Mouse (Mus musculus): ENCODE results near the gene Dhrs3. TPM values are rescaled to one million over a fixed set of nuclear protein-coding genes. Genes with fewer than 3 reads are reported as not detected.

Dhrs3 gene
- polyA plus RNA-seq, 1 experiment = 58.7 TPM

DNA sequence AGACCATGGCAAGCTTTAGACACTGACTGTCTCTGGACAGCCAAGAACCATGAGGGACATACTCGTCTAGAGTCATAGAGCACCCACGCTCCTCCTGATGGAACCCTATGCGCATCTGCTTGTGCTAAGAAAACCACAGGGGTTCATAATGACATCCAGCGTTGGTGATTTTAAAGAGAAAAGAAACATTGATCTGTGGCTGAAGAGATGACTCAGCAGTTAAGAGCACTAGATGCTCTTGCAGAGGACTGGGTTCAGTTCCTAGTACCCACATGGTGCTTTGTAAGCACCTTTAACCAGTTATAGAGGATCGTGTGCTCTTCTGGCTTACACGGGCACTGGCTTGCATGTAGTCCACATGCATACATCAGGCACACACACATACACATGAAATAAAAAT lies 23.9 kb downstream of the Dhrs3 start:
- TF ChIP-seq CTCF (IDR thresholded peaks at IDR 0.05; ENCODE audit: control insufficient read depth, insufficient read depth, low read length) (no peak), POLR2A (IDR thresholded peaks at IDR 0.05; ENCODE audit: borderline replicate concordance, control insufficient read depth, low read depth, low read length) (no peak)
- WGBS = 79% methylated on average over 6 of the region's 6 CpGs
- Histone ChIP-seq H3K4me3 (replicated peaks; ENCODE audit: control insufficient read depth, low read depth, low read length) (no peak overlapping the region), H3K4me1 (ENCODE audit: control insufficient read depth, insufficient read depth, low read length) (no peaks in the 10 kb centered on the region; the same call in 1 of the 2 replicates), H3K27ac (ENCODE audit: control insufficient read depth, insufficient read depth, low read depth, low read length, poor library complexity) (no peak overlapping the region)

DNA sequence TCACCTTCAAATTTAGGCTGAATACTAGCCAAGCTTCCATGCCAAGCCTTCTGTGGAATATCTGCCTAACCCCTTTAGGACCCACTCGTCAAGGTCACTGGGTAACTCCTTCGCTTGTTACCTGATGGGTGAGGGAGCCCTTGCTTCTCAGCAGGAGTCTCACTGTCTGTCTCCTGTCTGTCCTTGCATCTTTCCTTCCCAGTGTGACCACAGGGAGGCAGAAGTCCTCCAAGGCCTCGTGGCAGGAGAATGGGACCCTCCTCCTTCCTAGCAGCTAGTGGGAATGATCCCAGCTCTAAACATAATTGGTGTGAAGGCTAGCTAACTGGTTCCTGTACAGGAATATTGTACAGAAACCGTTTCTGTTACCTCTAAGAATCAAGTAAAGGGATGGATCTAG lies 24.5 kb downstream of the Dhrs3 start:
- WGBS = 78% methylated on average over 4 of the region's 4 CpGs
- no peak for TF ChIP-seq POLR2A (IDR thresholded peaks at IDR 0.05; ENCODE audit: borderline replicate concordance, control insufficient read depth, low read depth, low read length)
- no peak for TF ChIP-seq CTCF (IDR thresholded peaks at IDR 0.05; ENCODE audit: control insufficient read depth, insufficient read depth, low read length)
- H3K4me3 ChIP-seq (replicated peaks; ENCODE audit: control insufficient read depth, low read depth, low read length) = no peak overlapping the region
- H3K4me1 ChIP-seq (ENCODE audit: control insufficient read depth, insufficient read depth, low read length) = no peaks in the 10 kb centered on the region; the same call in 1 of the 2 replicates
- H3K27ac ChIP-seq (ENCODE audit: control insufficient read depth, insufficient read depth, low read depth, low read length, poor library complexity) = no peak overlapping the region

DNA sequence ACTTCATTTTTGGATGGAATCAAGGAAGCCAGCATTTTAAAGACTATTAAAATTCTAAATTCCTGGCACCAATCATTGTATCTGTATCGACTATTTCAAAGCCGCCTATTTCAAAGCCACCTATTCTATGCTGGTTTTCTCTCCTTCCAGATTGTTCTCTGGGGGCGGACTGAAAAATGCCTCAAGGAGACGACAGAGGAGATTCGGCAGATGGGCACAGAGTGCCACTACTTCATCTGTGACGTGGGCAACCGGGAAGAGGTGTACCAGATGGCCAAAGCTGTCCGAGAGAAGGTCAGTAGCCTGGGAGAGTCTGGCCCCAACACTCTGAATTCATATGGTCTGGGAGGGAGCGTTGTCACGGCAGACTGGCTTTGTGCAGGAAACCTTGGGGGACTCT lies 25.9 kb downstream of the Dhrs3 start:
- WGBS = 89% methylated on average over 10 of the region's 10 CpGs
- TF ChIP-seq POLR2A (IDR thresholded peaks at IDR 0.05; ENCODE audit: borderline replicate concordance, control insufficient read depth, low read depth, low read length) (no peak), CTCF (IDR thresholded peaks at IDR 0.05; ENCODE audit: control insufficient read depth, insufficient read depth, low read length) (no peak)
- no peaks in the 10 kb centered on the region; the same call in 1 of the 2 replicates for H3K4me1 ChIP-seq (ENCODE audit: control insufficient read depth, insufficient read depth, low read length)
- H3K4me3 ChIP-seq (replicated peaks; ENCODE audit: control insufficient read depth, low read depth, low read length) = no peak overlapping the region
- H3K27ac ChIP-seq (ENCODE audit: control insufficient read depth, insufficient read depth, low read depth, low read length, poor library complexity) = no peak overlapping the region

DNA sequence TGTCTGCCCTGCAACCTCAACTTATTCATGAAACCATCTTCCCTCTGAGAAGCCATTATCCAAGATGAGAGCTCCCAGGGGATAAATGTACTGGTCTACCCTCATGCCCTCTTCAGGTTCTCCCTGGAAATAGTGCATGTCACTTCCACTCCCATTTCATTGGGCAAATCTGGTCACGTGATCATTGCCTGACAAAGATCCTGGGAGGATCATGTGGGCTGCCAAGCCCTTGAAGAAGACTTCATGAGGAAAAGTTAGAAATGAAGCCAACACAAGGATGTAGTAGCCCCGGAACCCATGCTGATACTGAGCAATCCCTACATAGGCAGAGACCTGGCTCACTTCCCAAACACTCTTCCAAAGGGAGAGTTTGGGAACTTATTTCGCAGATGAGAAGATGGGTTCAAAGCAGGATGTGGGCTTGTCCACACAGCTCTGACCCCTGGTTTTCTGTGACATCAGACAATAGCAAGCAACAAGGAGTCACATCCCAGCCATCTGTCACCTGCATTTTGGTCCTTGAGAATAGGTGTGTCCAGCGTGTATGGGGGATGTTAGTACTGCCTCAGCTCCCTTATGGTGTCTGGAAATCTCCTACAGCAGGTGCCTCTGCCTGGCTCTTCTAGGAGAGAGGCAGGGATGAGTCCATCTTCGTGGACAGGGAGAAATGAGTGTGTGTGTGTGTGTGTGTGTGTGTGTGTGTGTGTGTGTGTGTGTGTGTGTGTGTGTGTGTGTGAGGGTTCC lies 36.2 kb downstream of the Dhrs3 start:
- no peaks in the 10 kb centered on the region; the same call in 1 of the 2 replicates for H3K4me1 ChIP-seq (ENCODE audit: control insufficient read depth, insufficient read depth, low read length)
- no peak for TF ChIP-seq CTCF (IDR thresholded peaks at IDR 0.05; ENCODE audit: control insufficient read depth, insufficient read depth, low read length)
- TF ChIP-seq POLR2A (IDR thresholded peaks at IDR 0.05; ENCODE audit: borderline replicate concordance, control insufficient read depth, low read depth, low read length) = no peak
- H3K4me3 ChIP-seq (replicated peaks; ENCODE audit: control insufficient read depth, low read depth, low read length) = no peak overlapping the region
- H3K27ac ChIP-seq (ENCODE audit: control insufficient read depth, insufficient read depth, low read depth, low read length, poor library complexity) = no peak overlapping the region
- WGBS = 70% methylated on average over 5 of the region's 5 CpGs

DNA sequence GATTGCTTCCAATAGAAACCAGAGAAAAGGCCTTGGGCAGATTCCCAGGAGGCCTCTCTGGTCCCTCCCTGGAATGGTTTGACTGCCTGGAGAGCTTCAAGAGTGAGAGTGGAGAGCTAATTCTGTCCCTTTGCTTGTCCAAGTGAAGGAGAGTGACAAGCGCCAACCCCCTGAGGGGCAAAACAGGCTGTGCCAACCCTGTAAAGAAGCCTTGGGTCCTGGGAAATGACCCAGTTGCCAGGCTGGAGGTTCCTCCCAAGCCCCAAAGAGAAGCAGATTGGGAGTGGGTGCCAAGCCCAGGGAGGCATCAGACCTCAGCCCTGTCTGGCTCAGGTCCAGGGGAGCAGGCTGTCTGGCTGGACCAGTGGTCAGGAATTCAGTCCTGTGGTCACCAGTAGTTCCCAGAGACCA lies 37.2 kb downstream of the Dhrs3 start:
- WGBS = 88% methylated on average over 1 of the region's 1 CpGs
- no peak overlapping the region for H3K4me3 ChIP-seq (replicated peaks; ENCODE audit: control insufficient read depth, low read depth, low read length)
- H3K4me1 ChIP-seq (ENCODE audit: control insufficient read depth, insufficient read depth, low read length) = no peaks in the 10 kb centered on the region; the same call in 1 of the 2 replicates
- TF ChIP-seq POLR2A (IDR thresholded peaks at IDR 0.05; ENCODE audit: borderline replicate concordance, control insufficient read depth, low read depth, low read length) (no peak), CTCF (IDR thresholded peaks at IDR 0.05; ENCODE audit: control insufficient read depth, insufficient read depth, low read length) (no peak)
- H3K27ac ChIP-seq (ENCODE audit: control insufficient read depth, insufficient read depth, low read depth, low read length, poor library complexity) = 0 out of 2 replicates have a peak overlapping the region, but pooled peaks have one; percentile 31

DNA sequence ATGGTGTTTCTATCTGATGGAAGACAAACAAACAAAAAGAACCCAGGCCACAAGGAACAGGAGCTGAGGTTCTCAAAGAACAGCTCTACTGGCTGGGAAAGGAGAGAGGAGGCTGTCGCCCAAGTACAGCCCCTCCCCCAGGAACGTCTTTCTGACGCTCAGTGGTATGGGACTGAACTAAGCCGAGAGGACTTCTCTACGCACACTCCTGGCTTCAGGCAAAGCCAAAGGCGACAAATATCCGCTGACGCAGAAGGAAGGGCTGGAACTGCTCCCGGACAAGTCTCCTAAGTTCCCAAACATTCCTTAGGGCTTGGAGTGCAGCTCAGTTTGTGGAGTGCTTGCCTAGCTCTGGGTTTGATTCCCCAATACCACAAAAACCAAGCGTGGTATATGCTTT lies 37.7 kb downstream of the Dhrs3 start:
- TF ChIP-seq CTCF (IDR thresholded peaks at IDR 0.05; ENCODE audit: control insufficient read depth, insufficient read depth, low read length) (no peak), POLR2A (IDR thresholded peaks at IDR 0.05; ENCODE audit: borderline replicate concordance, control insufficient read depth, low read depth, low read length) (no peak)
- 43% methylated on average over 10 of the region's 10 CpGs for WGBS
- H3K27ac ChIP-seq (ENCODE audit: control insufficient read depth, insufficient read depth, low read depth, low read length, poor library complexity) = no peak overlapping the region
- H3K4me1 ChIP-seq (ENCODE audit: control insufficient read depth, insufficient read depth, low read length) = no peaks in the 10 kb centered on the region; the same call in 1 of the 2 replicates
- H3K4me3 ChIP-seq (replicated peaks; ENCODE audit: control insufficient read depth, low read depth, low read length) = no peak overlapping the region

DNA sequence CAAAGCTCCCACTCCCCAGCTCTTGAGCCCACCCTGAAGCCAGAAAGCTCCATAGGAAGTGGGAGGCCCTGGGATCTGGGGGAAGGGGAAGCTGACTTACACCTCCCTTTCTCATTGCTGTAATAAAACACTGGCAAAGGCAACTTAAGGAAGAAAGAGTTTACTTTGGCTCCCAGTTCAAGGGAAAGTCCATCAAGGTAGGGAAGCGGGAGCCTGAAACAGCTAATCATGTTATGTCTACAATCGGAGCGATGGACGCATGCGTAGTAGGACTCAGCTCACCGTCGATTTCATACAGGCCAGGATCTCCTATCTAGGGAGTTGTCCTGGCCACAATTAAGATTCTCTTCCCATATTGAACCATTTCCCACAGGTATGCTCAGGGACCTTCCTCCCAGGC lies 38.5 kb downstream of the Dhrs3 start:
- 92% methylated on average over 7 of the region's 7 CpGs for WGBS

DNA sequence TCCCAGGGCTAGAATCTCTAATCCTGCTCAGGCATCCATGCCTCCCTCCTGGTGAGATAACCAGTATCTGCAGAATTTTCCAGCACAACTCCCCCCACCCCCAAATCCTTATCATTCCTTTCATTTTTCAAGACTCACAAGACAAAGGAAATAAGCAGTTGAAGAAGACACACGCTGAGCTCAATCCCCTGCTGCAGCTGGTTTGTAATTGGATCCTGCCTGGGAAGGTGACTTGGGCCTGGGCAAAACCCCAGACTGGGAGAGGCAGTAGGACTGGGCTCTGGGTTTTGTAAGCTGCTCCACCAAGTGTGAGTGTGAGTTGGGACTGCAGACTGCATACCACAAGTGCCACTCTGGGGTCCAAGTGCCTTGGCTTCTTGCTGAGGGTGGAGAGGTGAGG lies 41.9 kb downstream of the Dhrs3 start:
- H3K27ac ChIP-seq (ENCODE audit: control insufficient read depth, insufficient read depth, low read depth, low read length, poor library complexity) = no peak overlapping the region
- TF ChIP-seq CTCF (IDR thresholded peaks at IDR 0.05; ENCODE audit: control insufficient read depth, insufficient read depth, low read length) (no peak), POLR2A (IDR thresholded peaks at IDR 0.05; ENCODE audit: borderline replicate concordance, control insufficient read depth, low read depth, low read length) (no peak)
- H3K4me1 ChIP-seq (ENCODE audit: control insufficient read depth, insufficient read depth, low read length) = no peaks in the 10 kb centered on the region
- no peak overlapping the region for H3K4me3 ChIP-seq (replicated peaks; ENCODE audit: control insufficient read depth, low read depth, low read length)
- WGBS = 70% methylated on average over 1 of the region's 1 CpGs

More for the DNA sequence above, 38.5 kb downstream of the Dhrs3 start:
- no peak overlapping the region for H3K4me3 ChIP-seq (replicated peaks; ENCODE audit: control insufficient read depth, low read depth, low read length)
- TF ChIP-seq CTCF (IDR thresholded peaks at IDR 0.05; ENCODE audit: control insufficient read depth, insufficient read depth, low read length) (no peak), POLR2A (IDR thresholded peaks at IDR 0.05; ENCODE audit: borderline replicate concordance, control insufficient read depth, low read depth, low read length) (no peak)
- no peaks in the 10 kb centered on the region; the same call in 1 of the 2 replicates for H3K4me1 ChIP-seq (ENCODE audit: control insufficient read depth, insufficient read depth, low read length)
- H3K27ac ChIP-seq (ENCODE audit: control insufficient read depth, insufficient read depth, low read depth, low read length, poor library complexity) = no peak overlapping the region

Measured in bone marrow, adult 2 months (tissue).